Mouse (Mus musculus): ENCODE results near the gene Fam43b.
A peak's percentile ranks its signal among the peaks of the same experiment; 100 is the strongest.

Gene Fam43b

GRCm38 (mm10) chr4:138395087-138395970 is 999 bp downstream of the Fam43b start:
- DNase-seq (ENCODE audit: low spot score in 2 of 2), result no peak

DNA sequence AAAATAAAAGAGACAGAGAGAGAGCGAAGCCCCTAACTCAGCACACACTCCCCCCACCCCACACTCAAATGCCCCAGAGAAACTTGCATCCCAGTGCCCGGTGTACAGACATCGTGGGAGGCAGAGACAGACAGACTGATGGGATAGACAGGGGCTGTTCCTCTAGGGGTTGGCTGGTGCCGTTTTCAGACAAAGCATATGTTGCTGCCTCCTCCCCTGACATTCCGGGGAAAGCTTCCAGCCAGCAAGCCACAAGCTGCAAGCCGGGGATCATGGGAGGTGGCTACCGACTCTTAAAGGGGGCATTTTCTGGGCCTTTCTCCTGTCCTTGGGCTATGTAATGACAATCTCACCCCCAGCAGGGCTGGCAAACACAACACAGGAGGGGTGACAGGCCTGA is 2.6 kb downstream of the Fam43b start:
- DNase-seq (ENCODE audit: low spot score in 2 of 2), result no peak

GRCm38 (mm10) chr4:138383789-138384188 is 12.5 kb downstream of the Fam43b start:
- DNase-seq (ENCODE audit: low spot score in 2 of 2), result no peak

DNA sequence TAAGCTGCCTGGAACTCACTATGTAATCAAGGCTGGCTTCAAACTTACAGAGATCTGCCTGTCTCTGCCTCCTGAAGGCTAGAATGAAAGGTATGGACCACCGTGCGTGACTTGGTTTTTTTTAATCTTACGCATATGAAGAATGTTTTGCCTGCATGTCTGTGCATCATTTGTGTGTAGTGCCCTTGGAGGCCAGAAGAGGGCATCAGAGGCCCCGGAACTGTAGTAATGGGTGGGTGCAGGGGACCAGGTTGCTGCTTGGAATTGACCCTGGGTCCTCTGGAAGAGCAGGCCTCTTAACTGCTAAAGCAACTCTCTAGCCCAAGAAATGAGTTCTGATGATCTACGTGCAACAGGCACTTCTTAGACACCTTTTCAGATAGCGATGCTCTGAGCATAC is 13.9 kb downstream of the Fam43b start:
- DNase-seq (ENCODE audit: low spot score in 2 of 2), result no peak

DNA sequence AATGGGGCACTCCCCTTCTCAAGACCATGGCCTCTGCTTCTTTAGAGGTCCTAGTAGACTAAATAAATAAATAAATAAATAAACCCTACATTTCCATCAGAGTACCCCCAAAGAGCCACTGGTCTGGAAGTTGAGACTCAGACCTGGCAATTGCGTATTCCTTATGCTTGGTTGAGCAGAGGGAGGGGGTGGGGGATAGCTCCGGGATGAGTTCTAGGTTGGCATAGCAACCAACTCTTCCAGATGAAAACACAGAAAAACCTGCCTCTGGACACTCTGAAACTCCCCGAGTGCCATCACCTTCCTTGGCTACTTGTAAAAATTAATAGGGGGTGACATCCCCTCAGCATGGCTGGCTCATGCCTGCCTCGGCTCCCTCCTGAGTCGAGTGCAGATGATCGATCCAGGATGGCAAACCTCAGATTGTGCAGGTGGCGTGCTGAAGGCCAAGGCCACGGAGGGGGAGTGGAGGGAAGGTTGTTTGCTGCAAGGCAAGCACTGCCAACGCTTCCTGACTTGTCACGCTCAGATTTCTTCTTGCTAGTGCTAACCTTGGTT is 16.1 kb downstream of the Fam43b start:
- DNase-seq (ENCODE audit: low spot score in 2 of 2), result no peak

GRCm38 (mm10) chr4:138379091-138379840 is 17.1 kb downstream of the Fam43b start:
- DNase-seq (ENCODE audit: low spot score in 2 of 2), result no peak

DNA sequence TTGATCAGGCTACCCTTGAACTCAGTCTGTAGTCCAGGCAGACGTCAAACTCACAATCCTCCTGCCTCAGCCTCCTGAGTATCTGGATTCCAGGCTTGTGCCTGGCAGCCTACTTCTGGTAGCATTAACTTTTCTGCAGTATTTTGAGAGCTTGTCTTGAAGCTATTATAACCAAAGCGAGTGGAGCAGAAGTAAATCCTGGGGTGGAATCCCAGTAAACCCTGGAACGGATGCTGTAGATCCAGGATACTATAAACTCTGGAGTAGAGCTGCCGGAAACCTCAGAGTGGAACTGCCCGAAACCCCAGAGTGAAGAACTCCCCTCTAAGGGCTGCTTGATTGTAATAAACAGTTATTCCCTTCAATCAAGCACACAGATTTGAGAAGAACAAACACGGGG is 18.8 kb downstream of the Fam43b start:
- DNase-seq (ENCODE audit: low spot score in 2 of 2), result no peak

DNA sequence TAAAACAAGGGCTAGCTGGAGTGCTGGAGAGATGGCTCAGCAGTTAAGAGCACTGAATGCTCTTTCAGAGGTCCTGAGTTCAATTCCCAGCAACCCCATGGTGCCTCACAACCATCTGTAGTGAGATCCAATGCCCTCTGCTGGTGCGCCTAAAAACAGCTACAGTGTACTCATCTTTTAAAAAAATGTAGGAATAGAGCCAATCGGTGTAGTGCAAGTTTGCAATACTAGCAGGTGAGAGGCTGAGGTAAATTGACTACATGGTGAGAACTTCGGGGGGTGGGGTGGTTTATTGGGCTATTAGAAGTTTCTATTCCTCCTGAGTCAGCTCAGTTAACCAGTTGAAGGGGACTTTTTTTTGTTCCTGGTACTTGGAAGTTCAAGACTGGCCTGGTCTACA is 21.2 kb downstream of the Fam43b start:
- no peak for DNase-seq (ENCODE audit: low spot score in 2 of 2)

GRCm38 (mm10) chr4:138370996-138371516 is 25.3 kb downstream of the Fam43b start:
- DNase-seq (ENCODE audit: low spot score in 2 of 2), result no peak

- no peak for DNase-seq (ENCODE audit: low spot score in 2 of 2)
Measured at GRCm38 (mm10) chr4:138368498-138369260, 27.6 kb downstream of the Fam43b start.

- DNase-seq (ENCODE audit: low spot score in 2 of 2), result peak in 1 of 2 experiments; percentile 25
Measured at GRCm38 (mm10) chr4:138367641-138368497, 28.5 kb downstream of the Fam43b start, which contains the start of gene Cda. Gene Cda, minus strand, starts transcription at chr4:138367992.

GRCm38 (mm10) chr4:138366561-138366960 is 29.8 kb downstream of the Fam43b start:
- no peak for DNase-seq (ENCODE audit: low spot score in 2 of 2)

- no peak for DNase-seq (ENCODE audit: low spot score in 2 of 2)
Measured at GRCm38 (mm10) chr4:138363511-138363910, 32.8 kb downstream of the Fam43b start.

DNA sequence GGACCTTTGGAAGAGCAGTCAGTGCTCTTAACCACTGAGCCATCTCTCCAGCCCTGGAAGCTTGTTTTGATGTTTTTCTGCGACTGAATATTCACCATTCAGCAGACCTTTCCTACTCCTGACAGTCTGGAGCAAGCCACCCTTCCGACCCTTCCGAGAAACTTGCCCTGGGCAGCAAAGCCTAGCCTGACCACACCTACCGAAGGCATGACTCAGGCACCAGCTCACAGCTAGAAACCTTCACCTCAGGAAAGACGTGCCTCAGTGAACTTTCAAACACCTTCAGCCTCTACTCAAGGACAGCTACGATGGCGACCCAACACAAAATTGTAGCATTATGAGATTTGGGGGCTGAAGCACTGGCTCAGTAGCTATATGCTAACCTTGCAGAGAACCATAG is 33.4 kb downstream of the Fam43b start:
- no peak for DNase-seq (ENCODE audit: low spot score in 2 of 2)

DNA sequence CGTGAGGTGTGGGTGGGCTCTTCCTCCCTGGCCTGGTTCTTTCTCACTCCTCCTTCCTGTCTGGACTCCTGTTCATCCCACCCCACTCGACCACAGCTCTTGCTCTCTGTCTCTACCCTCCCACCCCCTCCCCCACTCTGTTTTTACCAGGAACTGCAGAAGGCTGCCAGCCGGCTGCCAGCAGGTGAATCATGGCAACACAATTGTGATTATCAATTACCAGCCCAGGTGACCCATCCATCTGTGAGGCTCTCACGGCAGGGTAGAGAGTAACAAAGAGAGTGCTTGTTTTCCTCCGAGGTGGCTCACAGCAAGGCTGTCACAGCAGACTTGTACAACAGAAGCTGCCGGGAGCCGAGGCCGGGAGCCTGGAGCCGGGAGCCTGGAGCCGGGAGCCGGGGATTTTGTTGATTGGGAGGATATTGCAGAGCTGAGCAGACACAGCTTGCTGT is 34.9 kb downstream of the Fam43b start:
- no peak for DNase-seq (ENCODE audit: low spot score in 2 of 2)

DNA sequence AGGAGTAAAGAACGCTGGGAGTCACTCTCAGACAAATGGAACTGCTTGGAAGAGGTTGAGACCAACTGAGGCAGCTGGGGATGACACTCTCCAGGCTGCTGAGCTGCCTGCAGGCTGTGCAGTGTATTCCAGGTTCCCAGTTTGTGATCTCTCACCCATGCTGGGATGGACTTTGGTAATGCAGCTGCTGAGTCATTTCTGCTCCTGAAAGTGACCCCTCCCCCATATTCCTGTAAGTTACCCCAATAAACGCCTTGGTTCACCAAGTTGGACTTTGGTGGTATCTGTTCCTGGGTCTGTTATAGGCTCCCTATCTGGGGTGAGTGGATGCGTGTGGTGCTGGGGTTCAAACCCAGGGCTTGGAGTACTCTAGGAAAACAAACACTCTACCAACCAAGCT is 38.2 kb downstream of the Fam43b start:
- DNase-seq (ENCODE audit: low spot score in 2 of 2), result no peak

DNA sequence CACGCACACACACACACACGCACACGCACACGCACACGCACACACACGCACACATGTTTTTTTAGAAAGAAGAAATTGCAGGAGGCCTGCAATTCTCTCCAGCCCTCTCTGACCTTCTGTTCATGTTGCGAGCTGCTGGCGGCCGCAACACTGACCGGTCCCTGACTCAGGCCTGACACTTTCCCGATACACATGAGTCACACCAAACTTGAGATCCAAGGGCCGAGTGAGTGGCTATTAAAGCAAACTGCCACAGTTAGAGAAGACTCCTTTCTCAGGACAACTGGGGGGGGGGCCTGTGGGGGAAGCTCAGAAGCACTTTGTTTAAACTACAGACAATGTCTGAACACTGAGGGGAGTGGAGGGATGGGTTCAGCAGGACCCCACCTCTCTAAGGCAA is 39.8 kb downstream of the Fam43b start:
- no peak for DNase-seq (ENCODE audit: low spot score in 2 of 2)

GRCm38 (mm10) chr4:138356141-138356540 is 40.2 kb downstream of the Fam43b start:
- no peak for DNase-seq (ENCODE audit: low spot score in 2 of 2)

GRCm38 (mm10) chr4:138355496-138355895 is 40.8 kb downstream of the Fam43b start:
- DNase-seq (ENCODE audit: low spot score in 2 of 2), result no peak

GRCm38 (mm10) chr4:138353438-138354171 is 42.7 kb downstream of the Fam43b start:
- DNase-seq (ENCODE audit: low spot score in 2 of 2), result no peak

All from natural killer cell, adult 2 months (primary cell).